Mouse (Mus musculus) v-Abl transformed pro-B cells (cell line): Measurements from ENCODE around the gene Gm10436.
"Not testable (repeated sequence)": the region's sequence is repeated elsewhere in the genome, so short reads cannot be mapped to it uniquely, and the experiment has no call there.

Source experiments
- in situ Hi-C, 2 experiments: fragments of 400-800 bp; cut with MboI; formaldehyde crosslinking; loops; one replicate each; pipeline ENCODE4 v1.15.1; 2025; ENCODE audit not compliant: unreplicated experiment in 2 of 2

The Gm10436 gene

GRCm38 (mm10) chr12:88182008-88182407, at the start of gene Gm10436:
TSS of gene Gm10436 (minus strand) at chr12:88182108.
- in situ Hi-C loops, result not testable (repeated sequence)

GRCm38 (mm10) chr12:88219445-88219844, 37.5 kb upstream of the Gm10436 start:
- in situ Hi-C loops, result no loop called here

GRCm38 (mm10) chr12:88218059-88218458, 36.2 kb upstream of the Gm10436 start:
- in situ Hi-C loops, result not testable (repeated sequence)

- in situ Hi-C loops, result no loop called here
Observed at GRCm38 (mm10) chr12:88214641-88215040, 32.7 kb upstream of the Gm10436 start.

GRCm38 (mm10) chr12:88211458-88211857, 29.6 kb upstream of the Gm10436 start:
- in situ Hi-C loops, result not testable (repeated sequence)

GRCm38 (mm10) chr12:88202856-88203255, 20.9 kb upstream of the Gm10436 start:
- in situ Hi-C loops, result no loop called here
